Mouse (Mus musculus) limb, embryonic 11.5 days (tissue): ENCODE measurements around the gene B9d1. TPM values are rescaled to one million over a fixed set of nuclear protein-coding genes. Genes with fewer than 3 reads are reported as not detected.

Experiments
- polyA plus RNA-seq: library from polyadenylated mRNA; unstranded; fragments of >200 nt; fragmentation: Nextera tagmentation; extraction: Ambion mirVana; gene quantifications from 2 replicates; pipeline ENCODE4 v1.2.1, GENCODE M21; 2014

The B9d1 gene
- polyA plus RNA-seq, 1 experiment from 2014 or later, result 40.9 TPM

Other genes starting within 250 kb of the B9d1 start
- gene Aldh3a2, start 237.7 kb upstream of the B9d1 start, polyA plus RNA-seq, result 16.8 and 19.7 TPM in 2 replicates
- not detected in 2 replicates for gene Slc47a2, start 162.3 kb upstream of the B9d1 start, polyA plus RNA-seq
- gene Slc47a1, start 126.8 kb upstream of the B9d1 start, polyA plus RNA-seq, result 0.05 TPM in 1 of 2 replicates, not detected in the other
- gene Rnf112, start 51.0 kb upstream of the B9d1 start, polyA plus RNA-seq, result 0.13 TPM in 1 of 2 replicates, not detected in the other
- gene Mfap4, start 19.7 kb upstream of the B9d1 start, polyA plus RNA-seq, result 244 and 251 TPM in 2 replicates
- 58.6 and 63.6 TPM in 2 replicates for gene Mapk7, start 10.7 kb upstream of the B9d1 start, polyA plus RNA-seq
- gene Epn2, start 74.5 kb downstream of the B9d1 start, polyA plus RNA-seq, result 23.7 and 24.7 TPM in 2 replicates
- 4.1 and 5.2 TPM in 2 replicates for gene Grap, start 148.1 kb downstream of the B9d1 start, polyA plus RNA-seq
- 1.4 and 1.5 TPM in 2 replicates for gene Fam83g, start 178.9 kb downstream of the B9d1 start, polyA plus RNA-seq
- gene Slc5a10, start 215.7 kb downstream of the B9d1 start, polyA plus RNA-seq, result 0.10 and 0.11 TPM in 2 replicates